Mouse (Mus musculus) forebrain, embryonic 12.5 days (tissue): ENCODE measurements around the gene Stoml1. TPM values are rescaled to one million over a fixed set of nuclear protein-coding genes. Genes with fewer than 3 reads are reported as not detected.
"Not testable (repeated sequence)": the region's sequence is repeated elsewhere in the genome, so short reads cannot be mapped to it uniquely, and the experiment has no call there.

Source experiments
- ATAC-seq: fragments of 200-750 bp; cut with Nextera tagmentation; 2 replicates; pipeline ENCODE4 v1.8.0; 2017; ENCODE audit warnings: moderate TSS enrichment; ENCODE audit not compliant: low FRiP score
- H3K27ac ChIP-seq: fragments of 300-500 bp; sonication (generic); 2 replicates; pipeline ENCODE4 v1.5.1; 2016; ENCODE audit warnings: mild to moderate bottlenecking
- H3K27me3 ChIP-seq: fragments of 300-500 bp; sonication (generic); 2 replicates; pipeline ENCODE4 v1.6.1; 2016; ENCODE audit warnings: mild to moderate bottlenecking
- H3K36me3 ChIP-seq: fragments of 300-500 bp; sonication (generic); replicated peaks from 2 replicates; pipeline ENCODE4 v1.6.1; 2016; ENCODE audit warnings: mild to moderate bottlenecking
- H3K4me1 ChIP-seq: fragments of 300-500 bp; sonication (generic); 2 replicates; pipeline ENCODE4 v1.6.1; 2016
- H3K4me2 ChIP-seq: fragments of 300-500 bp; sonication (generic); 2 replicates; pipeline ENCODE4 v1.6.1; 2016; ENCODE audit warnings: mild to moderate bottlenecking, moderate library complexity
- H3K4me3 ChIP-seq: fragments of 300-500 bp; sonication (generic); replicated peaks from 2 replicates; pipeline ENCODE4 v1.5.1; 2016; ENCODE audit warnings: mild to moderate bottlenecking
- H3K9ac ChIP-seq: fragments of 300-500 bp; sonication (generic); 2 replicates; pipeline ENCODE4 v1.6.1; 2016; ENCODE audit warnings: mild to moderate bottlenecking
- H3K9me3 ChIP-seq: fragments of 300-500 bp; sonication (generic); 2 replicates; pipeline ENCODE4 v1.6.1; 2016
- WGBS: fragments of 180-500 bp; shearing (Covaris S2); methylation state at CpG from one replicate; pipeline ENCODE4 v1.1.7; 2016; 5-methylcytosine and 5-hydroxymethylcytosine counted together
- polyA plus RNA-seq: library from polyadenylated mRNA; unstranded; fragments of >200 nt; fragmentation: Nextera tagmentation; extraction: Ambion mirVana; gene quantifications from 2 replicates; pipeline ENCODE4 v1.2.1, GENCODE M21; 2016

Gene Stoml1
- polyA plus RNA-seq, 1 experiment from 2014 or later: 53.3 TPM

GRCm38 (mm10) chr9:58267046-58267445 lies 14.1 kb downstream of the Stoml1 start:
- 72% methylated on average over 3 of the region's 3 CpGs for WGBS

GRCm38 (mm10) chr9:58268384-58269313 lies 15.7 kb downstream of the Stoml1 start:
- H3K4me1 ChIP-seq: 0 out of 2 replicates have a peak, but pooled peaks cover 5% of the 10 kb centered on the region
- H3K4me2 ChIP-seq: no peak overlapping the region
- H3K9ac ChIP-seq: no peak overlapping the region
- no peaks in the 10 kb centered on the region for H3K36me3 ChIP-seq
- ATAC-seq: no peak
- H3K27ac ChIP-seq: no peak overlapping the region
- no peak overlapping the region for H3K4me3 ChIP-seq
- no peaks in the 10 kb centered on the region for H3K9me3 ChIP-seq
- H3K27me3 ChIP-seq: no peaks in the 10 kb centered on the region
- 60% methylated on average over 12 of the region's 12 CpGs for WGBS

More at GRCm38 (mm10) chr9:58267046-58267445, 14.1 kb downstream of the Stoml1 start:
- Histone ChIP-seq H3K4me1 (0 out of 2 replicates have a peak, but pooled peaks cover 5% of the 10 kb centered on the region), H3K9me3 (no peaks in the 10 kb centered on the region), H3K9ac (no peak overlapping the region), H3K4me3 (no peak overlapping the region), H3K4me2 (no peak overlapping the region), H3K36me3 (peaks cover 9% of the 10 kb centered on the region), H3K27me3 (no peaks in the 10 kb centered on the region), H3K27ac (no peak overlapping the region)
- ATAC-seq: no peak

GRCm38 (mm10) chr9:58270081-58270480 lies 17.1 kb downstream of the Stoml1 start:
- Histone ChIP-seq H3K27ac (no peak overlapping the region), H3K4me3 (no peak overlapping the region), H3K4me2 (no peak overlapping the region), H3K4me1 (0 out of 2 replicates have a peak, but pooled peaks cover 8% of the 10 kb centered on the region), H3K9ac (no peak overlapping the region), H3K36me3 (no peaks in the 10 kb centered on the region), H3K9me3 (no peaks in the 10 kb centered on the region), H3K27me3 (no peaks in the 10 kb centered on the region)
- WGBS: 73% methylated on average over 3 of the region's 3 CpGs
- no peak for ATAC-seq

GRCm38 (mm10) chr9:58271109-58271508 lies 18.1 kb downstream of the Stoml1 start:
- H3K4me1 ChIP-seq: 0 out of 2 replicates have a peak, but pooled peaks cover 12% of the 10 kb centered on the region
- no peak for ATAC-seq
- H3K4me3 ChIP-seq: no peak overlapping the region
- no peak overlapping the region for H3K27ac ChIP-seq
- H3K9me3 ChIP-seq: no peaks in the 10 kb centered on the region
- H3K9ac ChIP-seq: no peak overlapping the region
- H3K4me2 ChIP-seq: no peak overlapping the region
- WGBS: 93% methylated on average over 3 of the region's 3 CpGs
- H3K36me3 ChIP-seq: no peaks in the 10 kb centered on the region
- H3K27me3 ChIP-seq: no peaks in the 10 kb centered on the region

- WGBS: 93% methylated on average over 9 of the region's 9 CpGs
- not testable (repeated sequence) for H3K36me3 ChIP-seq, H3K4me3 ChIP-seq, H3K27ac ChIP-seq, H3K9ac ChIP-seq, ATAC-seq, H3K27me3 ChIP-seq, H3K4me2 ChIP-seq, H3K4me1 ChIP-seq, H3K9me3 ChIP-seq
Observed at GRCm38 (mm10) chr9:58271551-58271950, 18.6 kb downstream of the Stoml1 start.

- Histone ChIP-seq H3K36me3 (no peaks in the 10 kb centered on the region), H3K27me3 (no peaks in the 10 kb centered on the region), H3K4me2 (no peak overlapping the region), H3K9ac (no peak overlapping the region), H3K27ac (no peak overlapping the region), H3K9me3 (no peaks in the 10 kb centered on the region), H3K4me3 (no peak overlapping the region), H3K4me1 (0 out of 2 replicates have a peak, but pooled peaks cover 7% of the 10 kb centered on the region)
- ATAC-seq: no peak
- 83% methylated on average over 2 of the region's 2 CpGs for WGBS
Observed at GRCm38 (mm10) chr9:58272068-58272541, 19.1 kb downstream of the Stoml1 start.

GRCm38 (mm10) chr9:58272855-58273254 lies 19.9 kb downstream of the Stoml1 start:
- no peak for ATAC-seq
- WGBS: 79% methylated on average over 9 of the region's 9 CpGs
- no peak overlapping the region for H3K9ac ChIP-seq

GRCm38 (mm10) chr9:58274101-58274604 lies 21.2 kb downstream of the Stoml1 start:
- no peak overlapping the region for H3K4me2 ChIP-seq
- H3K4me3 ChIP-seq: no peak overlapping the region
- 0 out of 2 replicates have a peak, but pooled peaks cover 7% of the 10 kb centered on the region for H3K4me1 ChIP-seq
- 88% methylated on average over 7 of the region's 7 CpGs for WGBS
- no peaks in the 10 kb centered on the region for H3K9me3 ChIP-seq
- H3K36me3 ChIP-seq: no peaks in the 10 kb centered on the region
- H3K27ac ChIP-seq: no peak overlapping the region
- H3K27me3 ChIP-seq: no peaks in the 10 kb centered on the region
- no peak overlapping the region for H3K9ac ChIP-seq
- no peak for ATAC-seq

More at GRCm38 (mm10) chr9:58272855-58273254, 19.9 kb downstream of the Stoml1 start:
- Histone ChIP-seq H3K4me2 (no peak overlapping the region), H3K4me1 (0 out of 2 replicates have a peak, but pooled peaks cover 7% of the 10 kb centered on the region), H3K27ac (no peak overlapping the region), H3K4me3 (no peak overlapping the region), H3K27me3 (no peaks in the 10 kb centered on the region), H3K9me3 (no peaks in the 10 kb centered on the region), H3K36me3 (no peaks in the 10 kb centered on the region)

GRCm38 (mm10) chr9:58274626-58275025 lies 21.7 kb downstream of the Stoml1 start:
- Histone ChIP-seq H3K9me3 (no peaks in the 10 kb centered on the region), H3K9ac (no peak overlapping the region), H3K36me3 (no peaks in the 10 kb centered on the region), H3K27ac (peak overlapping the region; percentile 3; the same call in 1 of the 2 replicates), H3K27me3 (no peaks in the 10 kb centered on the region), H3K4me1 (0 out of 2 replicates have a peak, but pooled peaks cover 7% of the 10 kb centered on the region), H3K4me3 (no peak overlapping the region), H3K4me2 (no peak overlapping the region)
- ATAC-seq: no peak
- 53% methylated on average over 3 of the region's 3 CpGs for WGBS

GRCm38 (mm10) chr9:58275115-58275774 lies 22.3 kb downstream of the Stoml1 start:
- no peak for ATAC-seq
- H3K4me3 ChIP-seq: no peak overlapping the region
- H3K27ac ChIP-seq: peak overlapping the region; percentile 32; the same call in 1 of the 2 replicates
- no peaks in the 10 kb centered on the region for H3K36me3 ChIP-seq
- H3K27me3 ChIP-seq: no peaks in the 10 kb centered on the region
- H3K4me1 ChIP-seq: 0 out of 2 replicates have a peak, but pooled peaks cover 7% of the 10 kb centered on the region
- no peak overlapping the region for H3K4me2 ChIP-seq
- no peaks in the 10 kb centered on the region for H3K9me3 ChIP-seq
- no peak overlapping the region for H3K9ac ChIP-seq
- 47% methylated on average over 8 of the region's 8 CpGs for WGBS

GRCm38 (mm10) chr9:58275797-58276196 lies 22.8 kb downstream of the Stoml1 start:
- ATAC-seq: no peak
- Histone ChIP-seq H3K27me3 (no peaks in the 10 kb centered on the region), H3K36me3 (no peaks in the 10 kb centered on the region), H3K4me1 (0 out of 2 replicates have a peak, but pooled peaks cover 7% of the 10 kb centered on the region), H3K27ac (peak overlapping the region; percentile 32; the same call in 1 of the 2 replicates), H3K9me3 (no peaks in the 10 kb centered on the region), H3K9ac (no peak overlapping the region), H3K4me2 (no peak overlapping the region), H3K4me3 (no peak overlapping the region)
- WGBS: 90% methylated on average over 3 of the region's 3 CpGs

- H3K4me2 ChIP-seq: no peak overlapping the region
- WGBS: 68% methylated on average over 5 of the region's 5 CpGs
- no peaks in the 10 kb centered on the region for H3K36me3 ChIP-seq
- H3K9me3 ChIP-seq: no peaks in the 10 kb centered on the region
- H3K9ac ChIP-seq: no peak overlapping the region
- no peak for ATAC-seq
- no peaks in the 10 kb centered on the region for H3K27me3 ChIP-seq
- 0 out of 2 replicates have a peak, but pooled peaks cover 7% of the 10 kb centered on the region for H3K4me1 ChIP-seq
- no peak overlapping the region for H3K27ac ChIP-seq
- no peak overlapping the region for H3K4me3 ChIP-seq
Observed at GRCm38 (mm10) chr9:58276346-58276745, 23.4 kb downstream of the Stoml1 start.
